Mouse (Mus musculus) midbrain, embryonic 15.5 days (tissue): ENCODE measurements around the gene Fgfr2. TPM values are rescaled to one million over a fixed set of nuclear protein-coding genes. Genes with fewer than 3 reads are reported as not detected.

Experiments used
- ATAC-seq: fragments of 200-750 bp; cut with Nextera tagmentation; replicated peaks from 2 replicates; pipeline ENCODE4 v1.8.0; 2017; ENCODE audit warnings: moderate TSS enrichment
- H3K27ac ChIP-seq: fragments of 300-500 bp; sonication (generic); 2 replicates; pipeline ENCODE4 v1.5.1; 2015; ENCODE audit warnings: mild to moderate bottlenecking, inconsistent platforms
- H3K27me3 ChIP-seq: fragments of 300-500 bp; sonication (generic); replicated peaks from 2 replicates; pipeline ENCODE4 v1.6.1; 2015; ENCODE audit warnings: inconsistent platforms
- H3K36me3 ChIP-seq: fragments of 300-500 bp; sonication (generic); replicated peaks from 2 replicates; pipeline ENCODE4 v1.6.1; 2015; ENCODE audit warnings: inconsistent platforms
- H3K4me1 ChIP-seq: fragments of 300-500 bp; sonication (generic); 2 replicates; pipeline ENCODE4 v1.6.1; 2015; ENCODE audit warnings: inconsistent platforms
- H3K4me2 ChIP-seq: fragments of 300-500 bp; sonication (generic); 2 replicates; pipeline ENCODE4 v1.6.1; 2015; ENCODE audit warnings: inconsistent platforms, mild to moderate bottlenecking, moderate library complexity
- H3K4me3 ChIP-seq: fragments of 300-500 bp; sonication (generic); 2 replicates; pipeline ENCODE4 v1.5.1; 2015; ENCODE audit warnings: mild to moderate bottlenecking, inconsistent platforms
- H3K9ac ChIP-seq: fragments of 300-500 bp; sonication (generic); 2 replicates; pipeline ENCODE4 v1.6.1; 2015; ENCODE audit warnings: mild to moderate bottlenecking, inconsistent platforms
- H3K9me3 ChIP-seq: fragments of 300-500 bp; sonication (generic); 2 replicates; pipeline ENCODE4 v1.6.1; 2016; ENCODE audit warnings: inconsistent platforms
- WGBS: fragments of 180-500 bp; shearing (Covaris S2); methylation state at CpG from one replicate; pipeline ENCODE4 v1.1.7; 2015; ENCODE audit warnings: mixed read lengths; 5-methylcytosine and 5-hydroxymethylcytosine counted together
- polyA plus RNA-seq: library from polyadenylated mRNA; unstranded; fragments of >200 nt; fragmentation: Nextera tagmentation; extraction: Ambion mirVana; gene quantifications from 2 replicates; pipeline ENCODE4 v1.2.1, GENCODE M21; 2015

Gene Fgfr2
- polyA plus RNA-seq, 1 experiment from 2014 or later: 23.3 TPM

DNA sequence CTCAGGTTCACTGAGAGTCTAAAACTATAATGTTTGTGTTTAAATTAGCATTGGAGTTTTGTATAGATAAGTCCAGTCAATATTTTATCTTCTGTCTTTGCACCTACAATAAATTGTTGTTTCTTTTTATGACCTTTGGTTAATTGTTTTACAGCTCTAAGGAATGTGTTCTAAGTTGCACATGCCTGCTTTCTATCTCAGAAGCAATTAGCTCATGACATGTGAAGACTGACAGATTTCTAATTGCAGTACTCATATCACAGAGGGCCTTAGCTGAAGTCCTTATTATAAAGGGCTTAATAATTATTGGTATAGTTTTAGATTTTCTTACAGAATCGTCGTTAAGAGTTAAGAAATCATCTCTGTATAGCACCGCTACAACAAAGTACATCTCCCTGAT, 1107.2 kb downstream of the Fgfr2 start:
- H3K36me3 ChIP-seq: no peaks in the 10 kb centered on the region
- H3K9me3 ChIP-seq: no peaks in the 10 kb centered on the region
- H3K4me3 ChIP-seq: no peak overlapping the region
- no peak overlapping the region for H3K27ac ChIP-seq
- H3K27me3 ChIP-seq: no peaks in the 10 kb centered on the region
- no peak overlapping the region for H3K4me2 ChIP-seq
- 78% methylated on average over 3 of the region's 3 CpGs for WGBS
- no peak for ATAC-seq
- H3K9ac ChIP-seq: no peak overlapping the region
- peaks cover 19% of the 10 kb centered on the region for H3K4me1 ChIP-seq

DNA sequence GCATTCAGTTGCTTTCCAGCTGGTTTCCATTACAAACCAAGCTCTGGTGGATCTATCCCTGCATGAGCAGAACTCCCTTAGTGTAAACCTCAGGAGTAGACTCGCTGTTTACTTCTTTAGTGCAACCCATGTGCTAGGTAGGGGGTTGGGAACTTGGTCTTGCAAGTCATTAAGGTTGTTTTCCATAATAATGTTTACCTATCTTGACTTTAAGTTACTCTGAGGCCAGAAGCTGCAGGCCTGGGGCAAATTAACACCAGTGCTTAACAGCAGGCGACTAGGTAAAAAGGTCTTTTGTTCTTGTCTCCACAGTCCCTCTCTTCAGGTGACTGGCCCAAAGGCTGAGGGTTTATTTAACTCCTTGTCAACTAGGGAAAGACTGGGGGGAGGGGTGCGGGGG, 1108.0 kb downstream of the Fgfr2 start:
- Histone ChIP-seq H3K27me3 (no peaks in the 10 kb centered on the region), H3K27ac (no peak overlapping the region), H3K4me3 (no peak overlapping the region), H3K4me1 (peaks cover 19% of the 10 kb centered on the region), H3K4me2 (no peak overlapping the region), H3K36me3 (no peaks in the 10 kb centered on the region), H3K9me3 (no peaks in the 10 kb centered on the region), H3K9ac (no peak overlapping the region)
- no peak for ATAC-seq
- 10% methylated on average over 3 of the region's 3 CpGs for WGBS

DNA sequence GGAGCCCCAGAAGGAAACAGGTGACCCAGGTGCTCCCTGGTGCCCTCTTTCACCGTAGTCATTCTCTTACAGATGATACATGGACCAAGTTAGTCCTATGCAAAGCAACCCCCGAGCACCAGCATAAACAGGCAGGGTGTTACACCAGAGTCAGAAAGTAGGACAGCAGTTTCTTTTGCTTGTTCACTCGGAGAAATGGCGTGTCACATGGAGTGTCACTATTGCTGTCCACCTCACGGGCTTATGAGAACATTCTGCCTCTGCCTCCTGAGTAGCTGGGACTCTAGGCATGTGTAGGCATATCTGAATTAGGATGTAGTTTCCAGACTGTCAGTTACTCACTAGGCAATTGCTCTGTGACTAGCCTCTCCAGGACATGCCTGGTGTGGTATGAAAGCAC, 1109.2 kb downstream of the Fgfr2 start:
- Histone ChIP-seq H3K27ac (peak overlapping the region; percentile 4; the same call in 1 of the 2 replicates), H3K9ac (no peak overlapping the region), H3K4me3 (no peak overlapping the region), H3K4me2 (no peak overlapping the region), H3K27me3 (no peaks in the 10 kb centered on the region), H3K4me1 (peaks cover 19% of the 10 kb centered on the region), H3K36me3 (no peaks in the 10 kb centered on the region), H3K9me3 (no peaks in the 10 kb centered on the region)
- 78% methylated on average over 5 of the region's 5 CpGs for WGBS
- no peak; the same call in 1 of the 2 replicates for ATAC-seq

DNA sequence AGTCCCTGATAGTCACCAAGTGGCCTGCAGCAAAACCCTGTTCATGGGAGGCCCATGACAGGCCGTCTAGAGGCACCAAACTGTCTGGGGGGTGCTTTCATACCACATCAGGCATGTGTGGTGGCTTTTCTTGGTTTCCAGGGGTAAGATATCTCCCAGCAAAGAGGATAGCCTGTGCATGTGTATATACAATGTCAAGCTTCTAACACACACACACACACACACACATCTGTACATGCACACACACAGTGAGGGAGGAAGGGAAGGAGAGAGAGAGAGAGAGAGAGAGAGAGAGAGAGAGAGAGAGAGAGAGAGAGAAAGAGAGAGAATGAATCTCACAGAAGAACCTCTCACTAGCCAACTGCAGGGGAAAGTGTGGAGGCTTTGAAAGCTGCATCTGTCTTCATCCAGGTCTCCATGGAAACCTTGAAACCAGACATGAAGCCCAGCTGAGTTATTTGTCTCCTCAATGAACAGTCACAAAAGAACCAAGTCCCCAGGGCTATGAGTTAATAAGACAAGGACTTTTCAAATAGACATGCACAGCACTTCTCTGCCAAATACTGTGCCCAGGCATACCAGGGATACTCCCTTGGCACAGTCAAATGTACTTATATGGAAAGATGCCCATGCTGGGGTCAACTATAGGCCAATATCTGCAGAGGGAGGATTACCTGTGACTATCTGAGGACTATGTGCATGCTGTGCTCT, 1110.0 kb downstream of the Fgfr2 start:
- peaks cover 19% of the 10 kb centered on the region for H3K4me1 ChIP-seq
- WGBS: 11% methylated on average over 1 of the region's 1 CpGs
- H3K9me3 ChIP-seq: no peaks in the 10 kb centered on the region
- H3K27me3 ChIP-seq: no peaks in the 10 kb centered on the region
- peak; percentile 73 for ATAC-seq
- H3K4me3 ChIP-seq: no peak overlapping the region
- no peak overlapping the region for H3K4me2 ChIP-seq
- H3K9ac ChIP-seq: no peak overlapping the region
- H3K27ac ChIP-seq: peak overlapping the region; percentile 66
- H3K36me3 ChIP-seq: no peaks in the 10 kb centered on the region

DNA sequence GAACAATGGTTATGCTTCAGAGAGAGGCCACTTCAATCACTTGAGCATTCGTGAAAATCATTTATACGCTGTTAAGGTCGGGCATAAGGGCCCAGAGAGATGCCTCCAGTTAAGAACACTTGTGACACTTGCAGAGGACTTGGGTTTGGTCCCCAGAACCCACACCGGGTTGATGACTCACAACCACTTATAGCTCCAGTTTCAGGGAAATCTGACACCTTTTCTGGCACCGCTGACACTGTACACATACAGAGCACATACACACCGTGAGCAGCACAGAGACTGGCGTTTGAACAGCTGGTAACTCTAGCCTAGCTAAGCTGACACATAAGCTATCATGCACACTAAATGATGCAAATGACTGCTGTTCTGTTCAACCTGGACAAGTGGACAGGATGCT, 1114.1 kb downstream of the Fgfr2 start:
- no peak overlapping the region for H3K4me3 ChIP-seq

DNA sequence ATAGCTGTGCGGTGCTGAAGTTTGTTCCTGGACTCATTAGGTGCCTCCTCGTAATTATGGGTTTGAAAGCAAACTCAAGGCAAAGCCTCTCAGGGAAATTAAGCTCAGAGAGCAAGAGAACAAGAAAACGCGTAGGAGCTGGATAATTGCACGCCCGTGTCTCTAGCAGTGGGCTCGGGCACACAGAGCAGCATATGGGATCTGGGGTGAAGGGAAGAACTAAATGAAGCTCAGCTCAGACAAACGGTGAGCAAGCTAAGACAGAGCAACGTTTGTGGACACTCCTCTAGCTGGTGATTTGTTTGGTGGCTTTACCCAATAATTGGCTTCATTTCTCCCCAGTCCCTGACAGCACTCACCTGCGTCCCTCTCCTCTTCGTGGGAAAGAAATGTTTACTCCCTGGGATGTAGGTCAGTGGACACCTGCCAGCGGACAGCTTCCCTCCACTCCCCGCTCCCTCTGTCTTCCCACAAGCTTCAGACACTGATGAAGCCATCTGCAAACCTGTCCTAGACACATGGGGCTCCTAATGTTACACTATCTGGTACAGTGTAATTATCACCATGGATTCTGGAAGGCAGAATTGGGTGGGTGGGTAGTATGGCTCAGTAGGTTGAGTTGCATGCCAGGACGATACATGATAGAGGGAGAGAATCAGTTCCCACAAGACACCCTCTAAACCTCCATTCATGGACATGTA, 1117.0 kb downstream of the Fgfr2 start:
- Histone ChIP-seq H3K9me3 (no peaks in the 10 kb centered on the region), H3K4me3 (no peak overlapping the region), H3K9ac (no peak overlapping the region), H3K4me2 (no peak overlapping the region), H3K27me3 (no peaks in the 10 kb centered on the region), H3K27ac (no peak overlapping the region), H3K4me1 (no peaks in the 10 kb centered on the region), H3K36me3 (no peaks in the 10 kb centered on the region)
- ATAC-seq: no peak
- WGBS: 70% methylated on average over 14 of the region's 14 CpGs

More for the DNA sequence above, 1114.1 kb downstream of the Fgfr2 start:
- WGBS: 84% methylated on average over 7 of the region's 7 CpGs
- Histone ChIP-seq H3K27me3 (no peaks in the 10 kb centered on the region), H3K36me3 (no peaks in the 10 kb centered on the region), H3K4me2 (no peak overlapping the region), H3K9me3 (no peaks in the 10 kb centered on the region), H3K4me1 (peaks cover 18% of the 10 kb centered on the region), H3K9ac (no peak overlapping the region), H3K27ac (no peak overlapping the region)
- no peak for ATAC-seq

DNA sequence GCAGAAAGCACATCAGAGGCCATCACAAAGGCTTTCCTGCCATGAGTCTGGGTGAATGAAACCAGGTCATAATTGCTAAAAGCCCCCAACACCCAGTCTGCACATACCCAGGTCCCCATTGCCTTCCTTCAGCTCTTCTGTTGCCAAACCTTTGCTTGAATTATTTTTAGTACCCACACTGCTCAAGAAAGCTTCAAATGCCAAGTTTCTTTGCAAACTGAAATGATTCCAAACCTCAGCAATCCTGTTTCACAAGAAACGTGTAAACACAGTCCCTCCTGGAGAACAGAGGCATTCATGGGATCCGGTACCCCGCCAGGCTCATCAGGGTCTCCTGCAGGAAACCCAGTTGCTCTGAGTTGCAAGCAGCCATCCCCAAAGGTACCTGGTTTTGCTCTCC, 1130.3 kb downstream of the Fgfr2 start:
- no peak overlapping the region for H3K4me2 ChIP-seq
- H3K27ac ChIP-seq: no peak overlapping the region
- H3K27me3 ChIP-seq: no peaks in the 10 kb centered on the region
- ATAC-seq: no peak
- no peaks in the 10 kb centered on the region for H3K4me1 ChIP-seq
- WGBS: 80% methylated on average over 3 of the region's 3 CpGs
- no peak overlapping the region for H3K4me3 ChIP-seq
- no peaks in the 10 kb centered on the region for H3K9me3 ChIP-seq
- H3K36me3 ChIP-seq: 0 out of 2 replicates have a peak, but pooled peaks cover 3% of the 10 kb centered on the region
- no peak overlapping the region for H3K9ac ChIP-seq

DNA sequence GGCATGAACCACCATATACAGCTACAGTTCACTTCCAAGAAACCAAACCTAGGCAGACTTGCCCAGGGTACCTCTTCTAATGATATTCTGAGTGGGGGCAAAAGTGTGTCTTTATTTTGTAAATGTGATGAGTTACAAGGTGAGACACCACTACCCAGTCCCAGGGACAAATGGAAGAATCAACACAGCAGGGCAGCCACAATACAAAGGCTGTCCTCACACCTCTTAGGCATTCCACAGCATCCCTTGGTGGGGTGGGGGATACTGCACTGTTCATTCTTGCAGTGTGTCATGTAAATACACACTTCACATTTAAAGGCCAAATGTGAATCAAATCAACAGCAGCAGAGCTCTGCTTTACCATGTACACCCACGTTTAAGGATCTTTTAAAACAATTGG, 1130.9 kb downstream of the Fgfr2 start:
- ATAC-seq: no peak
- H3K4me1 ChIP-seq: no peaks in the 10 kb centered on the region
- H3K27ac ChIP-seq: no peak overlapping the region
- 60% methylated on average over 1 of the region's 1 CpGs for WGBS
- H3K4me2 ChIP-seq: no peak overlapping the region
- no peaks in the 10 kb centered on the region for H3K9me3 ChIP-seq
- no peak overlapping the region for H3K4me3 ChIP-seq
- H3K9ac ChIP-seq: no peak overlapping the region
- H3K36me3 ChIP-seq: 0 out of 2 replicates have a peak, but pooled peaks cover 3% of the 10 kb centered on the region
- no peaks in the 10 kb centered on the region for H3K27me3 ChIP-seq

DNA sequence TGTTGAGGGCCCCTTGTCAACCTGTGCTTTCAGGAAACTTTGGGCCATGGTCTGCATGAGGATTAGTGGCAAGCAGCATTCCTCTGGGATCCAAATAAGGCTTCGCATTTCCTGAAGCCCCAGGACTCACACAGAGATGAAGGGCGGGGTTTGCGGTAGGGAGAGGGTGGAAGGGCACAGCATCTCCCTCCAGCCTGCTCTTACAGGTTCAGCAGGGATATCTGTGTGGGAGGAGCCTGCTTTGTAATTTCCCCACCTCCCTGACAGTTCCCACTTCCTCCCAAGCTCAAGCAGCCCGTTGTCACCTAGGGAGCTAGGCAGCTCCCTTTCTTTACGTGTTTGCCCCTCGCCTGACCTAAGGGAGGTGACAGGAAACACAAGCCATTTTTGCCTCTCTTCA, 1134.1 kb downstream of the Fgfr2 start:
- no peak for ATAC-seq
- H3K4me3 ChIP-seq: no peak overlapping the region
- H3K27ac ChIP-seq: no peak overlapping the region

DNA sequence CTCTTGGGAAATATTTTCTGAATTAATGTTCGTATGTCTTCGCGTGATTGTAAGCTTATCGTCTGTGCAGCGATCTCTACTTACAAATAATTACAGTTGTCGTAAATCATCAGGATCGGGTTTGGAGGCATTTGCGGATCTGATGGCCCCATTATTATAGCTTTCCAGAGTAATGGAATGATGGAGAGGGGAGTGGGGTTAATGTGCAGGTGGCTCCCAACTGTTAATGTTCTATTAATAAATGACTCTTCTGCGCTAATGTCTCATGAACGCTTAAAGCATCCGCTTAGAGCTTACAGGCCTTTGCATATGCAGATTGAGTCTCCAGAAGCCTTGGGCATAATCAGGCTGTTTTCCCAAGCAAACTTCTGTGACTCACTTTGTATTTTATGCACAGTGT, 1144.5 kb downstream of the Fgfr2 start:
- Histone ChIP-seq H3K27me3 (no peaks in the 10 kb centered on the region), H3K4me1 (peaks cover 14% of the 10 kb centered on the region), H3K9me3 (no peaks in the 10 kb centered on the region), H3K36me3 (no peaks in the 10 kb centered on the region), H3K4me2 (no peak overlapping the region), H3K9ac (no peak overlapping the region), H3K4me3 (no peak overlapping the region), H3K27ac (no peak overlapping the region)
- 62% methylated on average over 11 of the region's 11 CpGs for WGBS
- no peak for ATAC-seq

More for the DNA sequence above, 1134.1 kb downstream of the Fgfr2 start:
- Histone ChIP-seq H3K9me3 (no peaks in the 10 kb centered on the region), H3K9ac (no peak overlapping the region), H3K36me3 (0 out of 2 replicates have a peak, but pooled peaks cover 3% of the 10 kb centered on the region), H3K27me3 (no peaks in the 10 kb centered on the region), H3K4me1 (no peaks in the 10 kb centered on the region), H3K4me2 (no peak overlapping the region)
- WGBS: 36% methylated on average over 6 of the region's 6 CpGs

DNA sequence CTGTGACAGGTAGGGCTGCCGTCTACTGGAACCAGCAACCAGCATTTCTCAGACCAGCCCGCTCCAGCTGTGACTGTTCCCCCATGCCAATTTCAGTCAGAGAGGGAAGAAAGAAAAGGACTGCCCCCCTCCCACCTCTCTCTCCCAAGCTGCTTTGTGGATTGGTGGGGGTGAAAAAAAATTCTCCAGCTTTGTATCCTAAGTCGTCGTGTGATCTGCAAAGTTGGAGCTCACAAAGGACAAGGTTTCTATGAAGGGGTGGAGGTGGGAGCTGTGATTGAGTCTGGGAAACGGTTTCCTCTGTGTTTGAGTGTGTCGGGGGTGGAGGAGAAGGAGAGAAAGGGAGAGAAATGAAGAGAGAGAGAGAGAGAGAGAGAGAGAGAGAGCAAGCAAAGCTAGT, 1147.3 kb downstream of the Fgfr2 start:
- no peak for ATAC-seq
- peaks cover 14% of the 10 kb centered on the region for H3K4me1 ChIP-seq
- no peak overlapping the region for H3K4me3 ChIP-seq
- no peaks in the 10 kb centered on the region for H3K27me3 ChIP-seq
- no peaks in the 10 kb centered on the region for H3K36me3 ChIP-seq
- no peaks in the 10 kb centered on the region for H3K9me3 ChIP-seq
- no peak overlapping the region for H3K9ac ChIP-seq
- no peak overlapping the region for H3K27ac ChIP-seq
- 59% methylated on average over 6 of the region's 6 CpGs for WGBS
- H3K4me2 ChIP-seq: no peak overlapping the region

DNA sequence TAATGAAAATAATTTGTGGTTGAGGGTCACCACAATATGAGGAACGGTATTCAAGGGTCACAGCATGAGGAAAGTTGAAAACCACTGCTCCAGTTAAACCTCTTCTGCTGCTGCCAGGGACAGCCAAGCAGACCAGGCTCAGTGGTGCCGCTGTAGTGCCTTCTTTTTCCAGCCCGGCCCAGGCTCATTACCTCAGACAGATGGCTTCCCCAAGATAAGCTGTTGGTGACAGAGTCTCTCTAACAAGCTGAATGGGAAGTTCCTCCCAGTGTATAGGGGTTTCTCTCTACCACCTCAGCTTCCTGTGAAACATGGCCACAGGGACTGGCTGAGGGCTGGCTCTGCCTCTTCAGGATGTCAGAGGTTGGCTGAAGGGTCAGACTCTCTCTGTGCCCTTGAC, 1152.9 kb downstream of the Fgfr2 start:
- Histone ChIP-seq H3K27me3 (no peaks in the 10 kb centered on the region; the same call in 1 of the 2 replicates), H3K27ac (no peak overlapping the region), H3K36me3 (no peaks in the 10 kb centered on the region), H3K4me2 (peak overlapping the region; percentile 60), H3K9me3 (no peaks in the 10 kb centered on the region), H3K4me3 (no peak overlapping the region; the same call in 1 of the 2 replicates), H3K4me1 (peaks cover 17% of the 10 kb centered on the region), H3K9ac (no peak overlapping the region)
- ATAC-seq: no peak
- WGBS: 63% methylated on average over 3 of the region's 3 CpGs
